Mouse (Mus musculus): ENCODE measurements at regions not wholly inside any gene's neighbourhood (a gene's known extent, or its start where the extent isn't known, plus 50 kb on each side); places are given as distances from the start of the nearest gene placed in this dataset.

DNA sequence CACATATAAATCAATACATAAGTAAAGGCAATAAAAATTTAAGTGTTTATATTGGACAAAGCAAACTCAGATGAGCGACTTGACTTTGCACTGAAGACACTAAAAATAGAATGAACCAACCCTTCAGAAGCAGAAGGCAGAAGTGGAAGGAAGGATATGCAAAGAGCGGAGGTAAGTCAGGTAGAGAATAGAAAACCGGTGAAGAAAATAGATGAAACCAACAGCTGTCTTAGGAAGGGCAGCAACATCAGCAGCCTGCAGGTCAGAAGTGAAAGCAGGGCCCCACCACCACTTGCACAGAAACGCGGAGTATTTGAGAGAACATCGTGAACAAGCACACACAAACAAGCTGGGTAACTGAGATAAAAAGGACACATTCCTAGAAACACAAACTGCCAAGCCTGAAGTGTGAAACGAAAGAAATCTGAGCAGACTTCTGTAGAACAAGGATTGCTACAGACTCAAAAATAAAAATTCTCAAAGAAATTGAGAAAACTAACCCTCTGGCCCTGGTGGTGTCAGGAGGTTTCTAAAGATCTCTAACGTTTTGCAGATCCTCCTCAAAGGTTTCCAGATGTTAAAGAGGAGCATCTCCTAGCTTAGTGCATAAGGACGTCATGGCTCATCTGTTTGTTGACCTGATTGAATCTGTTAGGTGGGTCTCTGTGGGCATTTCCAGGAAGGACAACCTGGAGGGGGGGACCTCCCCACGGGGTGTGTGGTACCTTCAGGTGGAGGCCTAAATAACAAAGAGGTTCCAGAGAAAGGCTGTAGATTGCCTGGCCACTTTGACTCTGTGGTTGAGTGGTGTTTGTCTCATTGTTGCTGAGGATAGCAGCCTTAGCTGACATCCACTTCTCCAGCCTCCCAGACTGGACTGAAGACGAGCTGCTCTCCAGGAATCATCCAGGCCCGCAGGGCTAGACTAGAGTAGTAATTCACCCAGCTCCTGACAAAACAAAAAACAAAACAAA, 252.0 kb downstream of the Rplp1 start:
- in situ Hi-C loops (cut with MboI; ENCODE audit: unreplicated experiment in 2 of 2) = no loop called here

DNA sequence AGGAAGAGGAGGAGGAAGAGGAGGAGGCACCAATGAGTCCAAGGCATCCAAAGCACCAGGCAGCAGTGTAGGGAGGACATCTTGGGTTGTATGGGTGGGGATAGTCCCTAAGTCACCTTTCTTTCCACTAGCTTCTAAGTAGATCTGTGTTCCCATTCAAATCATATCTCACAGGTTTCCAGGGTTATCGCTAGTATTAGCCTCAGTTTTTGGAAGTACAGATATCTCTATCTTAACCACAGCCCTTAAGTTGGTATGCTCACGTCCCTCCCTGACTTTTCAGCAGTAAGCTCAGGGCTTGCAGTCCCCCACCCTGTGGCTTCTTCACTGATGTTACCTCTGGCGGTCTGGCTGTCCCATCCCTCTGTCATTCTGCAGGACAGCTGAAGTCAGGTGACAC, 254.2 kb downstream of the Rplp1 start:
- in situ Hi-C loops (cut with MboI; ENCODE audit: unreplicated experiment in 2 of 2) = no loop called here

DNA sequence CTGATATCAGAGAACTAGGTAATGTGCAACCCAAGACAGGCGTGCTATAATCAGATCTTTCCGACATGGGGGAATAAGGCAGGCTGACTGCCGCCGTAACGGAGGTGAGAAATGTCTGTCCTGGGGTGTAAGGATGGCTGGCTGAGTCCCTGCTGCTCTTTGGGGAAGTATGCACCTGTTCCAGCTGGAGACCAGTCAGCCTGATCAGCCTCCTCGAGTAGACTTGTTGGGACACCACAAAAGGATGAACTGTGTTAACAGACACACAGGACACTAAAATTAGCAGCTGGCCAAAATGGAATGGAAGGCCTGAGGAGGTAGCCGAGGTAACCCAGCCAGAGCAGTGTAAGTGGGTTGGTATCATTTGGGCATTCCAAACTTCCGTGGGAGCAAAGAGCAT, 256.3 kb downstream of the Rplp1 start:
- in situ Hi-C loops (cut with MboI; ENCODE audit: unreplicated experiment in 2 of 2) = no loop called here

DNA sequence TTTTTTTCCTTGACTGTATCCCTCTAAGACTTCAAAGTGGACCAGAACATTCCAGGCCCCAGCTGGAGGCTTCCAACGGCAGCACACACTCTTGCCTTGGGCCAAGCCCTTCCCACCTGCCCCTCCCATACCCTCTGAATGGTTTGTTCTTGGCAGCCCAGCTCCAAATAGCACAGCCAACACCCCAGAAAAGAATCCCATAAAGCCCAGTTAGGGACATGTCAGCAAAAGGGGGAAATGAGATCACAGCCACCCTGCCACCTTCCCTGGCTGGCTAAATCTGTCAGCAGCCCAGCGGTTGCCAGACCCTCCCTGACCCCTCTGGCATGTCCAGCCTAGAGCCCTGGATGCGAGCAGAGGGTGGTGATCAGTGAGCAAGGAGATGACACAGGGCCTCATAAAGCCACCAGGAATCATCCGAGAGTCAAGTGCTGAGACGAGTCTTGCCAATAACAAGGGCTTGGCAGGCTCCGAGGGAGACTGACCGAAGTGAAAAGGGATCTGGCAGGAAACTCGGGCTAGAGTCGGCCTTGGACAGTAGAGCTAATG, 258.8 kb downstream of the Rplp1 start:
- in situ Hi-C loops (cut with MboI; ENCODE audit: unreplicated experiment in 2 of 2) = no loop called here

DNA sequence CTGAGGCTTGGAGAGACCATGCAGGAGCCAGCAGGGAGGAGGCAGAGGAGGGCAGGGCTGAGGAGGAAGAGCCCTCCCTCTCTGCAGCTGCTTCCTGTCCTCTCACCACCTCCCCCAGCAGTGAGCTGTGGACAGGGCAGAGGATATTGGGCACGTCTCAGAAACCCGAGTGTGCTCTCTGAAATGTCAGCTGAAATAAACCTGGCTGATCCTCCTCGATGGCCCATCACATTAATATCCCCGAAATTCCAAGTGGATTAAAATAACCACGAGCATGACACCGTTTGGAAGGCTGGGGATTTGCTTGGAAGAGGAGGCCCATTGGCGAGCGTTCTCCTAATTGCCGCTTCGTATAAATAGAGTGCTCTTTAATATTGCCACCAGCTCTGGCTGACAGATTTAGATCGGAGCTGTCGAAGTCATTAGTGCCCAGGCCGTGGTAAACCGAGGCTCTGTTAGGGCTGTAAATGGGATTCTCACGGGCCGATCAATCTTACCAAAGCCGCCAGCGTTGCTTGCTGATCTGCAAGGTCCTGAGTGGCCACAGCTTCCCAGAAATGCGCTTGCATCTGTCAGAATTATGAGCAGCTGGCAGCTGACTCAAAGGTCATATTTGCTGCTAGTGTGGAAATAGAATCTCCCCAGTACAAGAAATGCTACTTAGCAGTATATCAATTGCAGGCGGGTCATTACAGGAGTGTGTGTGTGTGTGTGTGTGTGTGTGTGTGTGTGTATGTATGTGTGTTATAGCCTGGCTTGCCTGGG, 268.5 kb downstream of the Rplp1 start:
- in situ Hi-C loops (cut with MboI; ENCODE audit: unreplicated experiment in 2 of 2) = no loop called here

DNA sequence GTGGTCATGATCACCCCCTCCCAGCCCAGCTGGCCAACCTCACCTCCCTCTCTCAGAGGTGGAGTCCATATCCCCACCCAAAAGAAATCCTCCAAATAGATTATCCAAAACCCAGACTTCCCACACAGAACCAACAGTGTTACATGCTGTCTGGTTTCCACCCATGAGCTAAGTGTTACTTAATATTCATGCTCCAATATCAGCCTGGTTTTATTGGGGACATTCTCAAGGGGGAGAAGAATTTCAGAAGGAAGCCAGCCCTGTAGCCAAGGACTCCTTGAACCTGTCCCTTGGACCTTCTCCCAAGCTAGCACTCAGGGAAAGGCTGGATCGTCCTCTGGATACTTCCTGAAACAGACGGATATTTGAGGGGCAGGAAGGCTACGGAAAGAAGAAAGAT, 268.6 kb downstream of the Tle3 start:
- in situ Hi-C loops (cut with MboI; ENCODE audit: unreplicated experiment in 2 of 2) = no loop called here

DNA sequence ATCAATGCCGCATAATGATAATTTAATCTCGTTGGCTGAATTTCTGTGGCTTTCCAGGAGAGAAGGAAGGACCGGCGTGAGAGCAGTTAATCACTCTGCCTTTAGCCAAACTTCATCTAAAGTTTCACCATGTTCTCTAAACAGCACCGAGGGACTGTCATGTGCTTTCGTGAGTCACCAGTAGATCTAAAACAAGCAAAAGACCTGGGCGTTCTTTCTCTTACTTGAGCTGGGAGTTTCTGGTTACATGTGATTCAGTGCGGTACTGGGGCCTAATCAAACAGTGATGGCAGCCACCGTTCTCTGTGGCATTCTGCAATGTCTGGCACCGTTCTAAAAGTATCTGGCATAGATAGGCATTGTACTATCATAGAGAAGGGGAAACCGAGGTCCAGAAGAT, 266.7 kb downstream of the Tle3 start:
- in situ Hi-C loops (cut with MboI; ENCODE audit: unreplicated experiment in 2 of 2) = no loop called here

DNA sequence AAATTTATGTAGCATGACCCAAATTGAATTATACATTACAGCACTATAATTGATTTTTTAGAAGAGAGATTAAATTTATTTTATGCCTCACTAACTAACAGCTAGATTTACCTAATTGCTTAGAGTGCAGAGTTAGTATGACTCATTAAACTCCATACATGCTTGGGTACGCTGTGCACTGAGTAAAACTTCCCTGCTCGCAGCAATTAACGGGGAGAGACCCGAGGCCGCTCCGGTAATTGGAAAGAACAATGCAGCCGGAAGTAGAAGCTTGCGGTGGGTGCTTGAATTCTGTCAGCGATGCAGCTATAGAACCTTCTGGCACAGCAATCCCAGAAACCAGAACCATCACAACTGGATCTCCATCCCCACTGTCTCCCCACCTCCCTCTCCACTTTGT, 261.8 kb downstream of the Tle3 start:
- in situ Hi-C loops (cut with MboI; ENCODE audit: unreplicated experiment in 2 of 2) = no loop called here

DNA sequence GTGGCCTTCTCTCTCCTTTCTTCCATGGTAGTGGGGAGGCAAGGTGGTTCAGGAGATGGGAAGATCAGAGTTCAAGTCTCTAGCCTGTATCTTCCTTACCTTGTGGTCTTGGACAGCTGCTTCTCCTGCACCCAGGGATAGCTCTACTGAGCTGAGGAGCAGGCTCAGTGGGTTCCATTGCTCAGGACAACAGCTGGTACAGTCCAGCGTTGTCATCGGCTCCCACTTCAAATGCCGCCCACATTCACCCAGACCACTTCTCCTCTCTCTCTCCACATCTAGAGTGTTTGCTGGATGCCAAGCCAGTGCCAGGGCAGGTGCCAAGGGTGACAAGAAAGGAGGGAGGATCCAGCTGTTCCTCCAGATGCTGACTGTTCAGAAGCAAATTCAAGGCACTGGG, 260.4 kb downstream of the Tle3 start:
- in situ Hi-C loops (cut with MboI; ENCODE audit: unreplicated experiment in 2 of 2) = no loop called here

DNA sequence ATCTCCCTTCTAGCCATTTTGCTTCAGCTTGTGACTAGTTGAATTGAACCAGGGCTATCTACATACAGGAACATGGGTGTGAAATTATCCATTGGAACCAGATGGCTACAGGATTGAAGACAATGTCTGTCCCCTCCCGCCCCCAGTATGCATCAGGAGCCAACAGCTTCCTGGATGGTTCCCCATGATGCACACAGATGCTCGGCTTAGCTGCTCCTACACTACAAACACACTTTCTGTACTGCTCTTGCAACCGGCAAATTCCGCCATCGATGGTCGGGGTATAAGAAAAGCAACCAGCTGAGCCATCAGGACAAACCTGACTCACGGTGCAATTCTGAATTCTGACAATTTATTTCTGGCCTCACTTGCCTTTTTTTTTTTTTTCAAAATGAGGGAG, 258.9 kb downstream of the Tle3 start:
- in situ Hi-C loops (cut with MboI; ENCODE audit: unreplicated experiment in 2 of 2) = no loop called here

DNA sequence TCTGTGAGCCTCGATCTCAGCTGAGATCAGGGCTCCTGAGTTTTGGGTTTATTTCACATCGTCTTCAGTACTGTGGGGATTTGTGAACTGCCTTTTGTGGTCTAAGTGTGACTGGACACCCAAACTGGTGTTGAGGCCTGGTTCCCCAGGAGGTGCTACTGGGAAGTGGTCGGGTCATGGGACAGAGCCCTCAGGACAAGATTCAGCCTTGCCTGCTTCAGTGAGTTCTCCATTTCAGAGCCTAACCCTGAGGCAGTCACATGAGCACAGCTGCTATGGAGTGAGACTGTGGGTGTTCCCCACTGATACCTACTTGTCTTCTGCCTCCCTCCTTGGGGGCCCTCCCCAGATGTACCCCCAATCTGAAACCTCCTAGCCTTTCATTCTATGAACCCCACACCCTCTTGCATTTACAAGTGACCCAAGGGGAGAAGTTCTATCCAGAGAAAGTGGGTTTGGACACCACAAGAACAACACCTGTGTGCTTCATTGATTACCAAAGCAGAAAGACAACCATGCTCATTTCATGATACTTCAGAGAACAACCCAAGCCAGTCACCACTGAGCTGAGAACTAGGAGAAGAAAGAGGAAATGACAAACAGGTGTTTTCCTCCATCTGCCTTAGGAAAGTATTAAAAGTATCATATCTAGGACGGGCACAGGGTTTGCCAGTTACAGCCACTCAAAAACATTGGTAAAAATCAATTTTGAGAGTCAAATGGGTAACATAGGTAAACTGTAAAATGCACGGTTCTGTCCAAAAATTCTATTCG, 255.8 kb downstream of the Tle3 start:
- in situ Hi-C loops (cut with MboI; ENCODE audit: unreplicated experiment in 2 of 2) = no loop called here

DNA sequence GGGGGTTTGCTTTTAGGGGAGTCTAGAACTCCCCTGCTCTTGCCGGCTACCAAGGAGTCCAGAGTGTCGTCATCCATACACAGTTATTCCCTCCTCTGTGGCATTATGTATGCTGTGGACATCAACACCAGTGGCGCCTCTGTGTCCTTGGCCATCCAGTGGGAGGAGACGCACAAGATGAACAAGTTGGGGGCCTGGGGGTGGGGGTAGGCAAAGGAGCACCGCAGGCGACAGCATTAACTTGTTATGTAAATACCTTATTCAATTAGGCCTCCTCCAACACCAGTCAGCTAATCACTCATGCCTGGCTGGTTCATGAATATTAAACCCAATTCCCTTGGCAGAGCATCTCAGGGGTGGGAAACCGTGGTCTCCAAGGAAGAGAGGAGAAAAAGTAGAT, 250.8 kb downstream of the Tle3 start:
- in situ Hi-C loops (cut with MboI; ENCODE audit: unreplicated experiment in 2 of 2) = no loop called here

DNA sequence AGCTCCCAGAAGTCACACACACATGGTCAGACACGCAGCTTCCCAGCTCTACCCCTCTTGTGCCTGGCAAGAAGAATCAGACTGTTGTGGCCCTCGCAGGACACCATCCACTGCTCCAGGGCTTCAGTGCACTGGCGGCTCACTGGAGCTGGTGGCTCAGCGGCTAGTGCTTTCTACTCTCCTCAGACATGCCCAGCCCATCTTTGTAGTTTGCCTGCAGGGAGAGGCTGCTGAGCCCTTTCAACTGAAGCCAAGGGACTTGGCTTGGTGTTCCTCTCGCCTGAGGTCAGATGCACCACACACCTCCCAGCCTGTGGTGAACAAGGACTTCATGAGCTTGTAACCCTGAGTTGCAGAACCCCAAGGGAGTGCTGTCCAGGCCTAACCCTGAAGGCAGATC, 249.8 kb downstream of the Tle3 start:
- in situ Hi-C loops (cut with MboI; ENCODE audit: unreplicated experiment in 2 of 2) = no loop called here

DNA sequence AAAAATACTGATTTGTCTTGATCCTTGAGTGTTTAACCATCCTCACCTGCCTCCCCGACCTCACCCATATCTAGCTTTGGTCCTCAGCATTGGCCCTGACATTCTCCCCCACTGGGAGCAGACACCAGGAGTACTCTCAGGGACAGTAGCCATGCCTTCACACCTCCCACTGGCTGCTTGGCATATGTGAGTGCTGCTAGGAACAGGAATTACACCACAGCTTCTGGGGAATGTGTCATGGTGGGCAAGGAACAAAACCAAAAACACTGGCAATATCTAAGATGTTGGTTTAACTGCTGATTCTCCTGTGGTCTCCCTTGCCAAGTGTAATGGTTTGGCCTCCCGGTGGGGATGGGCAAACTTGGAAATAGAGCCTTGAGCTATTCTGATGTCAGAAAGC, 248.6 kb downstream of the Tle3 start:
- in situ Hi-C loops (cut with MboI; ENCODE audit: unreplicated experiment in 2 of 2) = no loop called here

DNA sequence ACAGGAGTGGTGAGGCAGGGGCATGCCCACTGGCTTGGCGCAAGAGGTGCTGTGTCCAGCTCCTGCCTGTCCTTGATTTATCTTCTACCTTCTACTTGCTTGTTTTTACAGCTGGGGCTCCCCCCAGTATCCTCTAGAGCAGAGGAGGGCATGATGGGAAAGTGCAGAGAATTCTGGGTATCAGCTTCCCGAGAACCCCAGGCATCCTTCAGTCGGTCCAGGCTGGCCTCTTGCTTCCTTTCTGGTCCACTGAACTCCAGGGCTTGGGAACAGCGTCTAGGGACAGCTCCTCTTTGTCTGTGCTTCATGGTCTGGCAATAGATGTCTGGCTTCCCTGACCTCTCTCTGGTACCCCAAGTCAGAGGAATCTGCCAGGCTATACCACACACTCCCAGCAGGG, 247.9 kb downstream of the Tle3 start:
- in situ Hi-C loops (cut with MboI; ENCODE audit: unreplicated experiment in 2 of 2) = no loop called here

DNA sequence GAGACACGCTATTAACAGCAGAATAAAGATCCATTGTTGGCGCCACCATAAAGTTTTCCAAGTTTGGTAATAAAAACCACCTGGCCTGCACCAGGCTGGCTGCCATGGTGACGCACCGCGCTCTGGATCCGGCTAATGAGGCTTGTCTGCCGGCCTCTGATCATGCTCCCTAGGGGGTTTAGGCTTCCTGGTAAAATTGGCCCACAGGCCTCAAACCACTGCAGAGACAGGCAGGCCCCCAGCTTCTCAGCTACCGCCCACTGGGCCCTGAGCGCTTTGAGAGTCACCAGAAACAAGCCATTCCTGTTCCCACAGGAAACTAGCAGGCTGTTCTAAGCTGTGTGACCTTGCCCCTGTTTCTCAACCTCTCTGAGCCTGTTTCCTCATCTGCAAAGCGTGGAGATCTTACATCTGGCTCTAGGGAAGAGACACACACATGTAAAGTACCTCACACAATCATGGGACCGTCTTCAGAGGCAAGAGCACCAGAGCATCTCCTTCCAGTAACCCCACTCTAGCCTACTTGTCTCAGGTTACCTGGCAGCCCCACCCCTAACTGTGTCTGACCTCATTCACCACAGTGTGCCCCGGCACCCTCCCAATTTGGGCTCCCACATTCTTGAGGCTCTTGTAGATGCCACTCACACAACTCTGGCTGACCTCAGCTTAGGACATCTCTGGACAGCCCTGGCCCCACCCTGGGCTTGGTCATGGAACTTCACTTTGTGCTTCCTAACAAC, 246.5 kb downstream of the Tle3 start:
- in situ Hi-C loops (cut with MboI; ENCODE audit: unreplicated experiment in 2 of 2) = loop anchor here in 1 of 2 experiments (10.0 kb wide), 1 partner anchor 124 kb away; no protein-coding TSS in a partner anchor

DNA sequence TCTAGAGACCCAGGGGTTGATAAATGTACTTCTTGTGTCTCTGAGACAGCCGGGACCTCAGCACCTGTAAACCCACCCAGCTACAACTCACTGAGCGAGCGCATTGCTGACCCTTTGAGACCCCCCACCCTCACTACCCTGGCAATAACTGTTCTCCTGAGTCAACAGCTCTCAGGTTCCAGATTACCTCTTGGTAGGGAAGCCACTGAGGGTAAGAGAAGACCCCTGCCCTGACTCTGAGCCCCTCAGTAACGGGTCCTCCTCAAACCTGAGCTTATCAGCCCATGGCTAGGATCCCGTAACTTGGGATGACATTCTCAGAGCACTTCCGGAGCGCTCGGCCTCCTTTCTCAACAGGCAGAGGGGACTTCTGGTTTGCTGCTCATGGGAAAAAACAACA, 245.8 kb downstream of the Tle3 start:
- in situ Hi-C loops (cut with MboI; ENCODE audit: unreplicated experiment in 2 of 2) = loop anchor here in 1 of 2 experiments (10.0 kb wide), 1 partner anchor 123 kb away; no protein-coding TSS in a partner anchor

DNA sequence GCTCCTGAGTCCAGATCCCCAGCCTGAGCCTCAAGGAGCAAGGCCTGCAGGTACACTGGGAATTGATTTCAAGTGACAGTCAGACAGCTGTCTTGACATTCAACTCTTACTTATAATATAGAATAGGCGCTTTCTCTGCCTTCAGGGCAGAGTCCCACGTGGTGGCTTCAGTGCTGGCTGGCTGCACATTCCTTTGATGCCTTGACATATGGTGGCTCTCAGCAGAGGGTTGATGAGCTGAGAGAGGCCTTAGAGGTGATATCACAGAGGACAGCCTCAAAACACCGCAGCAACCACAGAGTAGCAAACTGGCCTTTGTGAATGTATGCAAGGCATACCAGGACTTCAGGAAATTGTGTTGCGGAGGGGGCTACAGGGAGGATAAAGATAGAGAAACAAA, 243.4 kb downstream of the Tle3 start:
- in situ Hi-C loops (cut with MboI; ENCODE audit: unreplicated experiment in 2 of 2) = loop anchor here in 1 of 2 experiments (10.0 kb wide), 1 partner anchor 121 kb away; no protein-coding TSS in a partner anchor

DNA sequence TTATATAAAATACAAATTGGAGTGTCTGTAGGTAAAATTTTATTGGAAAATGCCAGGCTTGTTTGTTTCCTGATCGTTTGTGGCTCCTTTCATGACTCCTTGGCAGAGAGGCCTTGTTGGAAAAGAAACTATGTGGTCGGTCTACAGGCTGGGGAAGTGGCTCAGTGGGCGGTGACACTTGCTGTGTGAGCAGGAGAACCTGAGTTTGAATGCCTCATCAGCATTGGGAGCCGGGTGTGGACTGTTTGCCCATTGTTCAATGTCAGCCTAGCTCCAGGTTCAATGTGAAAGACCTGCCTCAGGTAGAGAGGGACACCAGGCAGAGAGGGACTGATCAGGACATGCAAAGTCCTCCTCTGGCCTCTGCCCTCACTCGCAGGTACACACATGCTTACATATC, 235.4 kb downstream of the Tle3 start:
- in situ Hi-C loops (cut with MboI; ENCODE audit: unreplicated experiment in 2 of 2) = no loop called here

Data from v-Abl transformed pro-B cells (cell line).